Mouse (Mus musculus): ENCODE measurements around the gene Limk1.

DNA sequence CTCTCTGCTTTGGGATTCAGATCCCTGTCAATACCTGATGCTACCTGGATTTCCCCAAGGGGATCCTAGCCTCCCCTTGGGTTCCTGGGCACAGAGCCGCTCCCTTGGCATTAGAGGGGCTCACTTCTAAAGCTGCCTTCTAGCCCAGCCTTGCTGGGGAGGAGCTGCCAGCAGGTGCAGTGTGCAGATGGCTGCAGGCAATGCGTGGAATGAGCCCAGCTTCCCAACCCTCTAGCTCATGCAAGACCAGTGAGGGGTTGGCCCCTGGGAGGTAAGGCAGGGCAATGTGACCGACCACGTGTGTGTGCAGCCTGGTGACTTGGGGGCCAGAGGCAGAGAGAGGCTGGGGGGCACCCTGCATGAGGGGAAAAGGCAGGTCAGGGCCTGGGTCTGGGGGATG lies 31.7 kb downstream of the Limk1 start:
- TF ChIP-seq CTCF (conservative IDR thresholded peaks at IDR 0.05; ENCODE audit: low read length) (no peak), POU5F1 (IDR thresholded peaks at IDR 0.05; ENCODE audit: borderline replicate concordance, low read length) (no peak)

All from E14TG2a.4 (cell line).